Mouse (Mus musculus) spleen, postnatal 10 days (tissue): Measurements from ENCODE around the gene Pygb.

Source experiments
- DNase-seq, 2 experiments: peaks; one replicate each; pipeline ENCODE4 v3.0.0; 2021 to 2022; ENCODE audit warnings: low spot score in 2 of 2

Gene Pygb

GRCm38 (mm10) chr2:150793320-150793719 lies 6.8 kb downstream of the Pygb start:
- DNase-seq = no peak

- DNase-seq = no peak
These were observed 11.5 kb downstream of the Pygb start for GRCm38 (mm10) chr2:150798084-150798483.

- no peak for DNase-seq
These were observed 14.1 kb downstream of the Pygb start for GRCm38 (mm10) chr2:150800616-150801015.

GRCm38 (mm10) chr2:150803035-150803434 lies 16.5 kb downstream of the Pygb start:
- DNase-seq = peak in 1 of 2 experiments; percentile 45

- DNase-seq = no peak
These were observed 21.8 kb downstream of the Pygb start for GRCm38 (mm10) chr2:150808381-150808780.

GRCm38 (mm10) chr2:150808812-150809211 lies 22.3 kb downstream of the Pygb start:
- DNase-seq = no peak

- no peak for DNase-seq
These were observed 24.1 kb downstream of the Pygb start for GRCm38 (mm10) chr2:150810603-150811002.

GRCm38 (mm10) chr2:150812816-150813215 lies 26.3 kb downstream of the Pygb start:
- DNase-seq = no peak

GRCm38 (mm10) chr2:150816676-150817402 lies 30.3 kb downstream of the Pygb start:
- DNase-seq = no peak

GRCm38 (mm10) chr2:150818742-150819141 lies 32.2 kb downstream of the Pygb start:
- no peak for DNase-seq

GRCm38 (mm10) chr2:150820720-150821119 lies 34.2 kb downstream of the Pygb start:
- no peak for DNase-seq

GRCm38 (mm10) chr2:150822987-150823386 lies 36.5 kb downstream of the Pygb start:
- no peak for DNase-seq

- DNase-seq = no peak
These were observed 39.9 kb downstream of the Pygb start for GRCm38 (mm10) chr2:150826426-150826825.

GRCm38 (mm10) chr2:150828164-150828563 lies 41.6 kb downstream of the Pygb start:
- DNase-seq = no peak

GRCm38 (mm10) chr2:150828654-150829053 lies 42.1 kb downstream of the Pygb start:
- DNase-seq = no peak

GRCm38 (mm10) chr2:150830011-150830410 lies 43.5 kb downstream of the Pygb start:
- no peak for DNase-seq

GRCm38 (mm10) chr2:150830911-150831441 lies 44.4 kb downstream of the Pygb start:
- DNase-seq = peak; percentile 23 to 32

GRCm38 (mm10) chr2:150832029-150832428 lies 45.5 kb downstream of the Pygb start:
- DNase-seq = no peak

GRCm38 (mm10) chr2:150834616-150835015 lies 48.1 kb downstream of the Pygb start:
- no peak for DNase-seq

GRCm38 (mm10) chr2:150835975-150836374 lies 49.4 kb downstream of the Pygb start:
- DNase-seq = no peak

GRCm38 (mm10) chr2:150836906-150837305 lies 50.4 kb downstream of the Pygb start:
- no peak for DNase-seq

- no peak for DNase-seq
These were observed 51.2 kb downstream of the Pygb start for GRCm38 (mm10) chr2:150837781-150838180.

GRCm38 (mm10) chr2:150839686-150840471 lies 53.3 kb downstream of the Pygb start:
- no peak for DNase-seq
